Mouse (Mus musculus) C3H10T1/2 (cell line): ENCODE data around the gene Spin2-ps6. TPM values are rescaled to one million over a fixed set of nuclear protein-coding genes. Genes with fewer than 3 reads are reported as not detected.

Source experiments
- polyA plus RNA-seq, 2 experiments: library from polyadenylated mRNA; unstranded; fragments of >200 nt; fragmentation: generic; extraction: Trizol; gene quantifications; one replicate each; pipeline ENCODE4 v1.2.1; 2012; ENCODE audit warnings: missing spikeins in 2 of 2

Spin2-ps6 gene
- polyA plus RNA-seq, result not detected

DNA sequence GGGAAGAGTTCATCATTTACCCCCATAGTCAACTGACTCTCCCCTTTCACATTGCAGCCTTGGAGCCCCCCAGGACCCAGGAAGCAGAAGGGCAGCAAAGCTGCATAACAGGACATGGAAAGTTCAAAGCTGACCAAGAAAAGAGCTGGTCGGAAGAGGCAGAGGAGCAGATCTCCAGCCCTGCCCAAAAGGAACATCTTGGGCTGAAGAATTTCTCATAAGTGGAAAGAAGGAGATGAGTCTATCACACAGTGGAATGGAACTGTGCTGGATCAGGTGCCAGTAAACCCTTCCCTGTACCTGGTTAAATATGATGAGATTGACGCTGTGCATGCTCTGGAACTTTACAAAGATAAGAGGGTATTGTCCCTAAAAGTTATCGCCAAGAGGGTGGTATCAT lies at the start of gene Spin2-ps6:
TSS of gene Spin2-ps6 (plus strand) at position 301 of the 400 bp plus-strand sequence.

Other genes starting within 250 kb of the Spin2-ps6 start
- gene Btbd35f12, start 78.5 kb downstream of the Spin2-ps6 start, polyA plus RNA-seq, result not detected